Mouse (Mus musculus) gastrocnemius, postnatal 14 days (tissue): Measurements from ENCODE around the gene Rab44. TPM values are rescaled to one million over a fixed set of nuclear protein-coding genes. Genes with fewer than 3 reads are reported as not detected.

ENCODE experiments used
- DNase-seq: peaks from one replicate; pipeline ENCODE4 v3.0.0; 2021; ENCODE audit warnings: mixed read lengths
- intact Hi-C: fragments of 180-260 bp; cut with DNase I; formaldehyde crosslinking; loops from one replicate; pipeline ENCODE4 v1.15.1; 2025; ENCODE audit warnings: low total_unique reads
- total RNA-seq, 2 experiments: library from RNA; stranded (reverse); gene quantifications; 2 replicates each; pipeline ENCODE4 v1.2.3; 2021

Gene Rab44
- total RNA-seq, 2 experiments from 2014 or later = 1.2 to 1.6 TPM

DNA sequence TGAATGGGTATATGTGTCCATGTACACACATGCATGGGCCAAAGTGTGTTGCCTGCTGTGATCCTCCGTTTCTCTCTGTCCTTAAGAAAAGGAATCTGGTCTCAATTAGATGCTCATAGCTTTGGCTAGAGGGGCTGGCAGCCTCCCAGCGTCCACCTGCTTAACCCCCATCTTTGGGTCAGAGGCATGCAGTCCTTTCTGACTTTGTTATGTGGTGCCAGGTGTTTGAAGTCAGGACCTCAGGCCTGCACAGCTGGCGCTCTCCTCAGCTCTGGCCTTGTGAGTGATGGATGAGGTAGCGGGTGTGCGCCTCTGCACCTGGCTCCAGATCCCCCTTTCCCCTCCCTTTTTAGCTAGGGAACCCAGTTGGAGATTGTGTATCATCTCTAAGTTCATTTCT, 4.1 kb downstream of the Rab44 start:
- DNase-seq = peak; percentile 19
- intact Hi-C loops = no loop called here

- peak; percentile 41 for DNase-seq
- intact Hi-C loops = no loop called here
Observed at GRCm38 (mm10) chr17:29120666-29121065, 6.7 kb downstream of the Rab44 start.

- no peak for DNase-seq
- intact Hi-C loops = no loop called here
Observed at GRCm38 (mm10) chr17:29122817-29123216, 8.9 kb downstream of the Rab44 start.

GRCm38 (mm10) chr17:29123578-29124174, 9.7 kb downstream of the Rab44 start:
- no peak for DNase-seq
- intact Hi-C loops = no loop called here

- intact Hi-C loops = no loop called here
- DNase-seq = no peak
Observed at GRCm38 (mm10) chr17:29126561-29126960, 12.6 kb downstream of the Rab44 start.

- intact Hi-C loops = no loop called here
- no peak for DNase-seq
Observed at GRCm38 (mm10) chr17:29129341-29129740, 15.4 kb downstream of the Rab44 start.

DNA sequence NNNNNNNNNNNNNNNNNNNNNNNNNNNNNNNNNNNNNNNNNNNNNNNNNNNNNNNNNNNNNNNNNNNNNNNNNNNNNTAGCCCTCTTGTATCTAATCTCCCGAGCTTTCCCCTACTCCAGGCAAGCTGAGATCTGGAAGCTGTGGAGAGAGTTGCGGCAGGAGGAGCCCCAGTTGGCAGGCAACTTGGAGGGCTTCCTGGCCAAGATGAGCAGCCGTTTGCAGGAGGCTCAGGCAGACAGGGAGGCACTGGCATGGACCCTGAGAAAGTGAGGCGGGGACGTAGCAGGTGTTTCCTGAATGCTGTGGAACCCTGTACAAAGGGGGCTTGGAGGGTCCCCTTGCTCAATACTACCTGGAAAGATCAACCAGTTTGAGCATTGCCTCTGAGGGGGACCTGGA, 21.1 kb downstream of the Rab44 start:
- DNase-seq = no peak
- intact Hi-C loops = no loop called here

DNA sequence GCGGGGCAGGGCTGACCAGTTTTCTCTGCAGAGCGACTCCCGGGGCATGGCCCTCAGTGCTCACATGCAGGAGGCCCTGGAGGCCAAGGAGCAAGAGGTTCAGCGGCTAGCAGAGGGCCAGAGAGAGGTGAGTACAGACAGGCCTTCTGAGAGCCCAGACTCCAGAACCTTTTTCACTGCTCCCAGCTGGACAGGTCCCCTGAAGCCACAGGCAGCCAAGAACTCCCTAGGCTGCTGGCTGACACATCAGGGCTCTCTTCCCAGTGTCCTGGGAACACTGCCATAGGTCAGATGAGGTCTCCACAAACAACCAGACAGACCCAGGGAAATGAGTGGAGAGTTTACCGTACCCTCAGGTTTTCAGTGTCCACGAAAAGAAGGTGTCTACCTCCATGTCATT, 22.3 kb downstream of the Rab44 start:
- intact Hi-C loops = no loop called here
- DNase-seq = peak; percentile 87

DNA sequence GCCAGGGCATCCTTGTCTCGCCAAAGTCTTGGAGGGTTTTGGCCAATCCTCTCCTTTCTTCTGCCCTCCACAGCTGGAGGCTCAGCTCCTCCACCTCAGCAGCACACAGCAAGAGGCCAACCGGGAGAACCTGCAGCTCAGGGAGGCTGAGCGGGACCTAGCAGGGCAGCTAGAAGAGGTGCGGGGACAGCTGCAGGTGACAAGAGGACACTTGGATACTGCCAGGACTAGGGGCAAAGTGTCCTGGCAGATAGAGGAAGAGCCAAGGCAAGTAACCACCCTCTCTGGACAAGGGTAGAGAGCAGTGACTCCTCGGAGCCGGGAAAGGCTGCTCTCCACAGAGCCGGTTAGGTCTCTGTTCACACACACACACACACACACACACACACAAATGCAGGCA, 24.0 kb downstream of the Rab44 start:
- intact Hi-C loops = no loop called here
- no peak for DNase-seq

GRCm38 (mm10) chr17:29141577-29141976, 27.6 kb downstream of the Rab44 start:
- intact Hi-C loops = no loop called here
- DNase-seq = no peak

DNA sequence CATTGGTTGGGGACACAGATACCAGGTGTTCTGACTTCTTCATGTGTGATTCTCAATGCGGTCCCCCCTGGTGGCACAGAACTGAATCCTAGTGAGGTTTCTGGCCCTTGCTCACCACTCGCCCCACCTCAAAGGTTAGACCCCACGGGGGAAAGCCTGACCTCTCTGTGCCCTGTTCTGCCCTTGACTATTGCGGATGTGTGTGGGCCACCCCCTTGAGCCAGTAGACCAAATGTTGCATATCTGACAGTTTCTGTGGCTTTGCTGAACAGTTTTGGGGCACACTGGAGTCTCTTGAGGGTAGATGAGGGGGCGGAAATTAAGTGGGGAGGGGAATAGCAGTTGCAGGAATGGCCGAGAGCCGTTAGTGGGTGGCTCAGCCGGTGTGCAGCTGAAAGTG, 29.3 kb downstream of the Rab44 start:
- no peak for DNase-seq
- intact Hi-C loops = no loop called here

- intact Hi-C loops = no loop called here
- DNase-seq = no peak
Observed at GRCm38 (mm10) chr17:29145101-29145500, 31.2 kb downstream of the Rab44 start.

DNA sequence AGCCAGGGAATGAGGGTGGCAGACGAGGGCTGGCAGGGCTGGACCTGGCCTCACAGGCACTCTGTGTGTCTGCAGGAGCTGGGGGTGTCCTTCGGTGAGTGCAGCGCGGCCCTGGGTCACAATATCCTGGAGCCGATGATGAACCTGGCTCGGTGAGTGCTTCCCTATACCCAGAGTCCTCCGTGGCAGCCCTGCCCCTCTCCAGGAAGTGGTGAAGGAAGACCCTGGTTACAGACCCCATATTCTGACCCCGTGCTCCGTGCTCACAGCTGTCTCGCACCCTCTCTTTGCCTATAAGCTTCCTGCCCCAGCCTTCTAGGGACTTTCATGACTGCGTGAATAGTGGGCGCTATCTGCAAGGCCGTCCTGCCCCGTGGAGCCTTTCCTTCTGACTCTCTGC, 33.3 kb downstream of the Rab44 start:
- intact Hi-C loops = no loop called here

GRCm38 (mm10) chr17:29147773-29148172, 33.8 kb downstream of the Rab44 start:
- DNase-seq = no peak
- intact Hi-C loops = no loop called here

More for the DNA sequence above, 33.3 kb downstream of the Rab44 start:
- no peak for DNase-seq

- DNase-seq = no peak
- intact Hi-C loops = loop anchor here (5.0 kb wide), 1 partner anchor 37 kb away; the partner anchor contains the start of gene Rab44
Observed at GRCm38 (mm10) chr17:29149766-29150165, 35.8 kb downstream of the Rab44 start.

DNA sequence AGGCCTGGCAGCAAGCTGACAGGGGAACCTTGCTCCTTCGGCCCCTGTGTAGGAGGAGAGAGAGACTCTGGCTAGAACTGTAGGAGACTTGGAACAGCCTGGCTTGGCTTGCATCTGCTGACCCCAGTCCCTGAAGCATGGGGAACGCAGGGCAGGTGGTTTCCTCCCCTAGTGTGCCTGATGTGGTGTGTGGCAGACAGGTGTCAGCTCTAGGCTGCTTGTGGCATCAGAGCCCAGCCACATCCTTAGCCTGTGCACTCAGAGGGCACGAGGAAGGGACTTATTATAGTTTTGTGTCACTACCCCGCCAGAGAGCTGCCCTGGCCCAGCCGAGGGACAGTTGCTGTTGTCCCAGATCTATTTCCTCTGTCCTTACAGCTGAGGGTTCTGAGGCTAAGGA, 38.6 kb downstream of the Rab44 start:
- no peak for DNase-seq
- intact Hi-C loops = loop anchor here (5.0 kb wide), 1 partner anchor 40 kb away; the partner anchor contains the start of gene Rab44

GRCm38 (mm10) chr17:29154247-29154646, 40.3 kb downstream of the Rab44 start:
- intact Hi-C loops = loop anchor here (5.0 kb wide), 1 partner anchor 42 kb away; the partner anchor contains the start of gene Rab44
- no peak for DNase-seq

DNA sequence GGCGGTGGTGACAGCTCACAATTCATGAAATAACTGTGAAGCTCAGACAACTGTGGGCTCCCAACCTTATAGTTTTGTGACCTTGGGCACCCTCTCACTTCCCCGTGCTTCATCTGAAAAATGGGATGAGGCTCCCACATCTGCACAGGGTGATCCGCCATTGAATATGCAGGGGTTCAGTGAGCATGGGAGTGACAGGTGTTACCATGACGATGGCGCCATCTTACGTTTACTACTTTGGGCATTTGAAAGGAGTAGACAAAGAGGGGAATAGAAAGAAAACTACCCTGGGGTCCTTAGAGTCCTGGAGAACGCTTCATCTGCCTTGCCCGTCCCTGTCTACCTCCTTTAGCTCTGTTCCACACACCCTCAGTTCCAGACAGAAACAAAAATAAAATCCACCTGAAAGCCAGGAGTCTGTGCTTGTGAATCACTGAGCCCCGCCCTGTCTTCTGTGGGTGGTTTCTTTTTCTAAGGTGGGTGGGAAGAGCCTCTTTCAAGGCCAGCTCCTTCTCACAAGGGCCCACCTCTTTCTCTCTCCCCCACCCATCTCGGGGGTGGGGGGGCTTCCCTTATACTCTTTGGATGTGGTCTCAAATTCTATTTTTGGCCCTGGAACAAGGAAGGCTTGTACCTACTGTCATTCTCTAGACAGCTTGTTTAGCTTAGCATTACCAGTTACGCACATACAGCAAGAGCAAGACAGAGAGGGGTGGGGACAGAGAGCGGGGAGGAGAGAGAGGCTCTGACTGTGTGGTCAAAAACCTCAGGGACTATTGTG, 41.6 kb downstream of the Rab44 start:
- no peak for DNase-seq
- intact Hi-C loops = no loop called here

DNA sequence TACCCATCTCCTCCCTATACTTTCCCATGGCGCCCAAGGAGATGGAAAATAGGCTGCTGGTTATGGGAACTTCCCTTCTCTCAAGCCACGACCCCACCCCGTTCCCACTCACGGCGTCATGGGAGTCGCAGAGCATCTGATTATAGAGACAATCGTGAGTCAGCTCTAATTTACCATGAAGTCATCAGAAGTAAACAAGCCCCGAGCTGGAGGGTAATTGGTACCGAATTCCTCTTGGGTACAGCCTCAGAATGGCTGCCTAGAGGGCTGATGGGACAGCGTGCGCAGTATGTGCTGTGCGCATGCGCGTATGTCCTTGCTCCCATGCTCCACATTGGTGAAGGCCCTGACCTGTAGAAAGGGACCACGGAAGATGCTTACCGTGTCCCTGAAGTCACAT, 42.5 kb downstream of the Rab44 start:
- intact Hi-C loops = no loop called here
- DNase-seq = no peak

DNA sequence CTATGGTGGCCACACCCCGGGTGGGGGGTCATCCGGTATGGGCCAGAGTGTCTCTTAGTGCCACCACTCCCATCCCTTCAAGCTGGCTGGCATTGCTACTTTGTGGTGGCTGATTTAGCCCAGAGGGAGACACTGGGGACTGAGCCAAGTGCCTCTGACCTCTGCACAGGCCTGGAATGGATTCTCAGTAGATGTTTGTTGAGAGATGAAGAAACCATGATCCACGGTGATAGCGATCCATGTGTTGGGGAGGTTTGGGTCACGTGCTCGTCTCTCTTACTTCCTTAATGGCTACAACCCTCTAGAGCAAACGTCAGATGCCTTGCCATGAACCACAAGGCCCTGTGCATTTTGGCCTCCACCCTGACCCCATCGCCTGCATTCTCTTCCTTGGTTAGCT, 42.9 kb downstream of the Rab44 start:
- DNase-seq = no peak
- intact Hi-C loops = no loop called here

GRCm38 (mm10) chr17:29158899-29159298, 45.0 kb downstream of the Rab44 start:
- intact Hi-C loops = no loop called here

More at GRCm38 (mm10) chr17:29158899-29159298, 45.0 kb downstream of the Rab44 start:
- DNase-seq = no peak
